Mouse (Mus musculus): ENCODE data around the gene Card10.

GRCm38 (mm10) chr15:78780359-78780758 is 22.5 kb downstream of the Card10 start:
- TF ChIP-seq CTCF (IDR thresholded peaks at IDR 0.05; ENCODE audit: low read depth) (no peak), EP300 (IDR thresholded peaks at IDR 0.05; ENCODE audit: low read depth) (no peak)
